Mouse (Mus musculus) intestine, postnatal 0 days (tissue): ENCODE results near the gene Lcn2. TPM values are rescaled to one million over a fixed set of nuclear protein-coding genes. Genes with fewer than 3 reads are reported as not detected.

Source experiments
- ATAC-seq: fragments of 200-750 bp; cut with Nextera tagmentation; 2 replicates; pipeline ENCODE4 v1.8.0; 2017; ENCODE audit warnings: mild to moderate bottlenecking, moderate TSS enrichment, moderate library complexity
- H3K27ac ChIP-seq: fragments of 300-500 bp; sonication (generic); 2 replicates; pipeline ENCODE4 v1.5.1; 2014; ENCODE audit warnings: mild to moderate bottlenecking, low read depth, low read length, moderate library complexity
- H3K27me3 ChIP-seq: fragments of 300-500 bp; sonication (generic); replicated peaks from 2 replicates; pipeline ENCODE4 v1.6.1; 2014; ENCODE audit warnings: low read length, mixed read lengths; ENCODE audit not compliant: control insufficient read depth, insufficient read depth
- H3K36me3 ChIP-seq: fragments of 300-500 bp; sonication (generic); 2 replicates; pipeline ENCODE4 v1.6.1; 2014; ENCODE audit warnings: mild to moderate bottlenecking, moderate library complexity; ENCODE audit not compliant: control insufficient read depth, insufficient read depth
- H3K4me1 ChIP-seq: fragments of 300-500 bp; sonication (generic); replicated peaks from 2 replicates; pipeline ENCODE4 v1.6.1; 2014; ENCODE audit warnings: antibody characterized with exemption, low read length, mixed read lengths; ENCODE audit not compliant: control insufficient read depth, insufficient read depth
- H3K4me2 ChIP-seq: fragments of 300-500 bp; sonication (generic); replicated peaks from 2 replicates; pipeline ENCODE4 v1.6.1; 2014; ENCODE audit warnings: low read depth, mild to moderate bottlenecking, moderate library complexity
- H3K4me3 ChIP-seq: fragments of 300-500 bp; sonication (generic); 2 replicates; pipeline ENCODE4 v1.5.1; 2014; ENCODE audit warnings: low read depth, low read length
- H3K9ac ChIP-seq: fragments of 300-500 bp; sonication (generic); 2 replicates; pipeline ENCODE4 v1.6.1; 2014; ENCODE audit warnings: mild to moderate bottlenecking, low read depth, low read length
- H3K9me3 ChIP-seq: fragments of 300-500 bp; sonication (generic); 2 replicates; pipeline ENCODE4 v1.6.1; 2016; ENCODE audit warnings: mixed run types; ENCODE audit not compliant: control insufficient read depth
- CTCF ChIP-seq: sonication (generic); IDR thresholded peaks from 2 replicates; pipeline ENCODE4 v1.5.1; 2016; ENCODE audit warnings: low read depth, mild to moderate bottlenecking, control low read depth, antibody characterized with exemption, moderate library complexity
- WGBS: fragments of 180-500 bp; shearing (Covaris S2); extraction: QIAGEN DNeasy Blood & Tissue Kit; methylation state at CpG from one replicate; pipeline ENCODE4 v1.1.7; 2014; 5-methylcytosine and 5-hydroxymethylcytosine counted together
- polyA plus RNA-seq: library from polyadenylated mRNA; unstranded; fragments of >200 nt; fragmentation: Nextera tagmentation; extraction: Ambion mirVana; gene quantifications from 2 replicates; pipeline ENCODE4 v1.2.1, GENCODE M21; 2015

The Lcn2 gene
- polyA plus RNA-seq, 1 experiment from 2014 or later, result 5.4 TPM

DNA sequence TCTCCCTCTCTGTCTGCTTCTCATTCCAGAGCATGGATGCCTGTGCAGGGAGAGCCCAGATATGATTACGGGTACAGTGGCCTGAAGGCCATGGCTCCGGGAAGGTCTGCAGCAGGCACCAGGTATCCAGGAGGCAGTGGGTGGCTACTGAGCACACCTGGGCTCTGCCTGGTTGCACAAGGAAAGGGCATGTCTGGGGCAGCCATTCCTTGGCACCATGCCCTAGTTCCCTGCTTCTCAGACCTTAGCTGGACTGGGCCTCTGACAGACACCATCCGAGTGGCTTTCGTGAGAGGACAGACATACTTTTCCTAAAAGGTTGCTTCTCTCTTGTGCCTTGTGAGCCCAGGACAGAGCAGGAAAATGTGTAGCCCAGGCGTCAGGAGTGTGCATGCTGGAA, 4.0 kb upstream of the Lcn2 start:
- Histone ChIP-seq H3K4me3 (no peak overlapping the region), H3K9me3 (no peaks in the 10 kb centered on the region), H3K27ac (no peak overlapping the region), H3K36me3 (no peaks in the 10 kb centered on the region), H3K4me2 (no peak overlapping the region), H3K9ac (no peak overlapping the region), H3K4me1 (0 out of 2 replicates have a peak, but pooled peaks cover 3% of the 10 kb centered on the region), H3K27me3 (no peaks in the 10 kb centered on the region)
- no peak for TF ChIP-seq CTCF
- WGBS, result 92% methylated on average over 5 of the region's 5 CpGs
- no peak for ATAC-seq

DNA sequence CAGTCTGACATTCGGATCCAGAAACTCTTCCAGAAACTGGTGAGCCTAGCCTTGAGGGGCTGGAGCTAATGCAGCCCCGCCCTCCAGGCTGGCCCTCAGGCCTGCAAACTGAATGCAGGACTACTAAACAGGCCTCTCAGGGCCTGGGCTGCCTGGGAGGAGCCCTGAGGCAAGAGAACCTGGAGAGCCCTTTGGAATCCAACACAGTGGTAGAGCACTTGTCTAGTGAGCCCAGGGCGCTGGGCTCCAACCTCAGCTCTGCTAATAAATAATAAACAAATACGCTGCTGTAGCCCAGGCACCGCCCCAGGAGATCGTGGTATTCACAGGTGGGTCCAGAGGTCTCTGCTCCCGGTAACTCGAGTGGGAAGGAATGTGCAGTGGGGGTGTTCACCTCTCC, 2.8 kb upstream of the Lcn2 start:
- H3K4me3 ChIP-seq, result no peak overlapping the region
- no peak overlapping the region for H3K9ac ChIP-seq
- no peaks in the 10 kb centered on the region for H3K36me3 ChIP-seq
- H3K27ac ChIP-seq, result no peak overlapping the region
- no peak for TF ChIP-seq CTCF
- 57% methylated on average over 8 of the region's 8 CpGs for WGBS
- H3K27me3 ChIP-seq, result no peaks in the 10 kb centered on the region
- 0 out of 2 replicates have a peak, but pooled peaks cover 3% of the 10 kb centered on the region for H3K4me1 ChIP-seq
- ATAC-seq, result no peak
- H3K9me3 ChIP-seq, result no peaks in the 10 kb centered on the region
- no peak overlapping the region for H3K4me2 ChIP-seq

DNA sequence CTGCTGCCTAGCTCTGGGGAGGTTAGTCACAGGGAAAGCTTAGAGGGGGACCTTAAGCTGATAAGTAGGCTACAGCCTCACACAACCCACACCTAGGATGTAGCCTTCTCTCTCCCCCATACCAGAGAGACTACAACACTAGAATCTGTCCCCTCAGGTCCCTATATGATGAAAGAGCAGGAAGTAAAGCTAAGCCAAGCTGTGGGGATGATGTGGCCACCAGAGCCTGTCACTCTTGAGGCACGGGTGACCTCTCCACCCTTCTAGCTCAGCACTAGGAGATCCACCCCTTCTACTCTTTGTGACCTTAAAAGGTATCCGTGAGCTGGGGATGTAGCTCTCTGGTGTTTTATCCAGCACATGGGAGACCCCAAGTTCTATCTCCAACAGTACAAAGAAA, 1.1 kb upstream of the Lcn2 start:
- 83% methylated on average over 2 of the region's 2 CpGs for WGBS
- Histone ChIP-seq H3K4me1 (no peaks in the 10 kb centered on the region), H3K4me3 (no peak overlapping the region), H3K27ac (no peak overlapping the region), H3K9ac (no peak overlapping the region), H3K9me3 (no peaks in the 10 kb centered on the region), H3K4me2 (no peak overlapping the region), H3K36me3 (no peaks in the 10 kb centered on the region), H3K27me3 (no peaks in the 10 kb centered on the region)
- no peak for TF ChIP-seq CTCF
- no peak for ATAC-seq

DNA sequence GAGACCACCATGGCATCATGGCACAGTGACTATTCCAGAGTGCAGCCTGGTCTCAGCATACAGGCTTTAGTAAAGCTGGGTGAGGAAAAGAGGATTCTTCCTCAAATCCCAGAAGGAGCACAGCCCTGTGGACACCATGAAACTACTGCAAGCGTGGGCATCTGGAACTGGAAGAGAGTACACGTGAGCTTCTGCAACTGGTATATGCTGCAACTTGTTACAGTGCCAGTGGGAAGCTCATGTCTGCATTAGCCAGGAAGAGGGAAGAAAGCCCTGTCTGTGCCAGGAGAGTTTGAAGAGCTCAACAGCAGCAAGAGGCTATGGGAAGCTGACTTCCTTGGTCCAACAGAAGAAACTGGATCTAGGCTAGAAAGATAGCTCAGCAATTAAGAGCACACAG, 5.4 kb downstream of the Lcn2 start:
- Histone ChIP-seq H3K4me1 (0 out of 2 replicates have a peak, but pooled peaks cover 4% of the 10 kb centered on the region), H3K9ac (no peak overlapping the region), H3K4me3 (no peak overlapping the region), H3K27me3 (no peaks in the 10 kb centered on the region), H3K36me3 (peaks cover 16% of the 10 kb centered on the region), H3K27ac (no peak overlapping the region), H3K4me2 (peak overlapping the region; percentile 82; the same call in 1 of the 2 replicates), H3K9me3 (no peaks in the 10 kb centered on the region)
- no peak for ATAC-seq
- 78% methylated on average over 2 of the region's 2 CpGs for WGBS
- TF ChIP-seq CTCF, result no peak

DNA sequence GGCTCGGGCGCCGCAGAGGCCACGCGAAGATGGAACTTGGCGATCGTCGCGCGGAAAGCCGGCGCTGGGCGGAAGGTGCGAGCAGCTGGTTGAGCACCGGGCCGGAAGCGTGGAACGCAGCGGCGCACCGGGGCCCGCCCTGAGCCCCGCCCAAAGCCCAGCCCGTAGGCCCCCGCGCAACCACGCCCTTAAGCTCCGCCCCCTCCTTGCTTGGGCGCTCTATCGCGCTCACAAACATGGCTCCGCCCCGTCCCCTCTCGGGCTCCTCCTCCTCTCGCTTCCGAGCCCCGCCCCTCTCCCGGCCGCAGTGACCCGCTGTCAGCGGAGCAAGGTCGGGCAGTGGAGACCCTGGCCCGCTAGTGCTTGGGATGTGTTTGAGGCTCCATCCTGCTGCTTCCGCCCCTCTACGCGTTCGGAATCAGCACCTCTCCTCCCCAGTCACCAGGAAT, 6.3 kb downstream of the Lcn2 start, which contains the start of gene 1110008P14Rik:
Gene 1110008P14Rik (minus strand): TSS at position 164 of the 449 bp plus-strand sequence.
- TF ChIP-seq CTCF, result no peak

DNA sequence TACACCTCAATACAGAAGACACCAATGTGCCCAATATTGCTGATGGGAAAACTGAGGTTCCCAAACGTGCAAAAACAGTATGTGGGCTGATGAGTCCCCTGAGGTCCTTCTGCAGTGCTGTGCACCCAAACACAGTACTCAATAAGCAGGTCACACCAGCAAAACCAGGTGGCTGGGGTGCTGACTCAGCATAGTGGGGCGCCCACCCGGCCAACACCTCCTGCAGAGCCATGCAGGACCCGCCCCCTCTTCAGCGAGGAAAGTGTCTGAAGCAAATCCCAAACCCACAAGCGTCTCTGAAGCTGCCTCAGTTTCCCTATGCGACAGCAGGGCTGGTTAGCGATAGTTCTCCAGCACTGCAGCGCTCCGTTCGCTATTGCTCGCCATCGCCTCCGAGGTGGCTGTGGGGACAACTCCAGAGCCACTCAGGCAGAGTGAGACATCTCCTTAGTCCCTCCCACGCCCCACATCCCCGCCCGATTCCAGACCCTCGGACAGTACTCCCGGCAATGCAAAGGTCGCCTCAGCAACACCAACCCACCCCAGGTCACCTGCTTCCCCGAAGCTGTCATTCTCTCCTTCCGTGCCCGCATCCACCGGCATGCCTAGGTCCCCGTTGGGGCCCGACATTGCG, 6.8 kb downstream of the Lcn2 start:
- H3K4me2 ChIP-seq, result peak overlapping the region; percentile 82
- peak overlapping the region; percentile 47 for H3K4me3 ChIP-seq
- H3K27me3 ChIP-seq, result no peaks in the 10 kb centered on the region
- TF ChIP-seq CTCF, result no peak
- 0 out of 2 replicates have a peak overlapping the region, but pooled peaks have one; percentile 46 for H3K27ac ChIP-seq
- peak overlapping the region; percentile 38 for H3K9ac ChIP-seq
- peak; percentile 23 for ATAC-seq
- H3K4me1 ChIP-seq, result 0 out of 2 replicates have a peak, but pooled peaks cover 4% of the 10 kb centered on the region
- H3K9me3 ChIP-seq, result no peaks in the 10 kb centered on the region
- H3K36me3 ChIP-seq, result peaks cover 30% of the 10 kb centered on the region
- WGBS, result 1% methylated on average over 27 of the region's 27 CpGs

More for the DNA sequence above, 6.3 kb downstream of the Lcn2 start, which contains the start of gene 1110008P14Rik:
- Histone ChIP-seq H3K4me3 (peak within 1 kb of the TSS; percentile 47), H3K27ac (0 out of 2 replicates have a peak within 1 kb of the TSS, but pooled peaks have one; percentile 46), H3K27me3 (no peaks in the 10 kb centered on the region), H3K36me3 (peaks cover 25% of the 10 kb centered on the region), H3K9ac (peak within 1 kb of the TSS; percentile 43), H3K9me3 (no peaks in the 10 kb centered on the region), H3K4me2 (peak within 1 kb of the TSS; percentile 82), H3K4me1 (0 out of 2 replicates have a peak, but pooled peaks cover 4% of the 10 kb centered on the region)
- ATAC-seq, result peak; percentile 92
- WGBS, result under 1% methylated on average over 47 of the region's 47 CpGs
